Mouse (Mus musculus): ENCODE data around the gene Trak2. TPM values are rescaled to one million over a fixed set of nuclear protein-coding genes. Genes with fewer than 3 reads are reported as not detected.

Gene Trak2
- total and polyA plus RNA-seq, 3 experiments, result 11.4 to 107 (median 15.5) TPM

- Histone ChIP-seq H3K36me3 (ENCODE audit: control insufficient read depth in 1 of 2, insufficient read depth in 2 of 2, low read length in 2 of 2) (peaks cover 5 to 62% of the 10 kb centered on the region in 2 experiments; a peak in 3 of 4 replicates), H3K9me3 (replicated peaks; ENCODE audit: insufficient read depth, low read length) (no peaks in the 10 kb centered on the region), H3K4me1 (ENCODE audit: control insufficient read depth in 1 of 2, insufficient read depth in 2 of 2, low read length in 2 of 2) (peaks cover 46 to 49% of the 10 kb centered on the region in 2 experiments), H3K4me3 (ENCODE audit: control insufficient read depth in 1 of 2, insufficient read depth in 1 of 2, low read depth in 2 of 2, low read length in 2 of 2) (no peak overlapping the region), H3K9ac (ENCODE audit: control insufficient read depth, low read depth, low read length, poor library complexity, severe bottlenecking) (no peak overlapping the region), H3K27ac (ENCODE audit: control insufficient read depth, low read depth, low read length) (peak overlapping the region; percentile 60), H3K27me3 (ENCODE audit: control insufficient read depth in 1 of 2, insufficient read depth in 2 of 2, low read length in 2 of 2) (no peaks in the 10 kb centered on the region), H3K79me2 (ENCODE audit: control insufficient read depth, insufficient read depth, low read length, poor library complexity) (peaks cover 47% of the 10 kb centered on the region)
- TF ChIP-seq RCOR1 (IDR thresholded peaks at IDR 0.05; ENCODE audit: low read depth, low read length), result no peak
- peak; percentile 24 for DNase-seq (ENCODE audit: low read depth, low spot score)
Observed at GRCm38 (mm10) chr1:58962865-58963264, 10.4 kb downstream of the Trak2 start.

- Histone ChIP-seq H3K9ac (ENCODE audit: control insufficient read depth, low read depth, low read length, poor library complexity, severe bottlenecking) (no peak overlapping the region), H3K27ac (ENCODE audit: control insufficient read depth, low read depth, low read length) (peak overlapping the region; percentile 60), H3K4me1 (ENCODE audit: control insufficient read depth in 1 of 2, insufficient read depth in 2 of 2, low read length in 2 of 2) (peaks cover 46% of the 10 kb centered on the region in 2 experiments), H3K27me3 (ENCODE audit: control insufficient read depth in 1 of 2, insufficient read depth in 2 of 2, low read length in 2 of 2) (no peaks in the 10 kb centered on the region), H3K36me3 (ENCODE audit: control insufficient read depth in 1 of 2, insufficient read depth in 2 of 2, low read length in 2 of 2) (peaks cover 5 to 58% of the 10 kb centered on the region in 2 experiments; a peak in 3 of 4 replicates), H3K4me3 (ENCODE audit: control insufficient read depth in 1 of 2, insufficient read depth in 1 of 2, low read depth in 2 of 2, low read length in 2 of 2) (no peak overlapping the region), H3K79me2 (ENCODE audit: control insufficient read depth, insufficient read depth, low read length, poor library complexity) (peaks cover 46% of the 10 kb centered on the region), H3K9me3 (replicated peaks; ENCODE audit: insufficient read depth, low read length) (no peaks in the 10 kb centered on the region)
- peak; percentile 67 for DNase-seq (ENCODE audit: low read depth, low spot score)
- TF ChIP-seq JUND (IDR thresholded peaks at IDR 0.05; ENCODE audit: low read depth, low read length), result no peak
- TF ChIP-seq HCFC1 (IDR thresholded peaks at IDR 0.05; ENCODE audit: low read depth, low read length), result no peak
- TF ChIP-seq MYC (IDR thresholded peaks at IDR 0.05; ENCODE audit: low read depth, low read length), result peak; percentile 35; the same call in 1 of the 2 replicates
- no peak for TF ChIP-seq POLR2AphosphoS2 (IDR thresholded peaks at IDR 0.05; ENCODE audit: low read length)
- TF ChIP-seq TBP (IDR thresholded peaks at IDR 0.05; ENCODE audit: low read depth, low read length), result no peak
- peak; percentile 74 for TF ChIP-seq RCOR1 (IDR thresholded peaks at IDR 0.05; ENCODE audit: low read depth, low read length)
- peak; percentile 93 for TF ChIP-seq TCF12 (IDR thresholded peaks at IDR 0.05; ENCODE audit: low read depth, low read length)
- TF ChIP-seq NELFE (IDR thresholded peaks at IDR 0.05; ENCODE audit: low read depth, low read length), result no peak
- no peak for TF ChIP-seq ZKSCAN1 (IDR thresholded peaks at IDR 0.05; ENCODE audit: low read depth, low read length)
- peak; percentile 62 for TF ChIP-seq TAL1 (IDR thresholded peaks at IDR 0.05; ENCODE audit: low read length)
- TF ChIP-seq RAD21 (IDR thresholded peaks at IDR 0.05; ENCODE audit: low read depth, low read length), result no peak
- peak; percentile 25; the same call in 1 of the 2 replicates for TF ChIP-seq KAT2A (conservative IDR thresholded peaks at IDR 0.05; ENCODE audit: low read depth, low read length)
- TF ChIP-seq UBTF (IDR thresholded peaks at IDR 0.05; ENCODE audit: borderline replicate concordance, insufficient read depth, low read depth, low read length), result no peak
- no peak for TF ChIP-seq USF2 (IDR thresholded peaks at IDR 0.05; ENCODE audit: borderline replicate concordance in 1 of 2, insufficient read depth in 1 of 2, low read depth in 1 of 2, low read length in 2 of 2)
- TF ChIP-seq MEF2A (IDR thresholded peaks at IDR 0.05; ENCODE audit: extremely low read depth, insufficient replicate concordance, low read depth, low read length, poor library complexity, severe bottlenecking), result no peak
- peak; percentile 85 to 93 for TF ChIP-seq EP300 (IDR thresholded peaks at IDR 0.05; ENCODE audit: low read depth in 1 of 2, low read length in 2 of 2)
- TF ChIP-seq ETS1 (IDR thresholded peaks at IDR 0.05; ENCODE audit: low read depth, low read length), result peak; percentile 82
- TF ChIP-seq SMC3 (IDR thresholded peaks at IDR 0.05; ENCODE audit: low read depth, low read length), result no peak
- 0 out of 2 replicates have a peak, but pooled peaks have one; percentile 14 for TF ChIP-seq ZNF384 (IDR thresholded peaks at IDR 0.05; ENCODE audit: low read depth, low read length)
- no peak for TF ChIP-seq CTCF (IDR thresholded peaks at IDR 0.05 in 2 of 3, conservative IDR thresholded peaks at IDR 0.05 in 1 of 3; ENCODE audit: control insufficient read depth in 1 of 3, insufficient read depth in 1 of 3, low read depth in 2 of 3, low read length in 3 of 3, poor library complexity in 1 of 3, severe bottlenecking in 1 of 3)
- TF ChIP-seq MAX (IDR thresholded peaks at IDR 0.05; ENCODE audit: low read length), result peak; percentile 84
- TF ChIP-seq GATA1 (IDR thresholded peaks at IDR 0.05; ENCODE audit: low read depth, low read length), result peak; percentile 88
- no peak; the same call in 1 of the 2 replicates for TF ChIP-seq MAFK (IDR thresholded peaks at IDR 0.05; ENCODE audit: borderline replicate concordance, low read depth, low read length)
- TF ChIP-seq ZC3H11A (IDR thresholded peaks at IDR 0.05; ENCODE audit: low read depth, low read length), result no peak
- no peak for TF ChIP-seq ZMIZ1 (IDR thresholded peaks at IDR 0.05; ENCODE audit: low read depth, low read length)
- TF ChIP-seq USF1 (IDR thresholded peaks at IDR 0.05; ENCODE audit: low read depth, low read length), result no peak
- TF ChIP-seq MYB (IDR thresholded peaks at IDR 0.05; ENCODE audit: low read depth, low read length), result peak; percentile 72
- peak; percentile 57; the same call in 1 of the 2 replicates for TF ChIP-seq MAZ (IDR thresholded peaks at IDR 0.05; ENCODE audit: low read depth, low read length)
- TF ChIP-seq CHD1 (IDR thresholded peaks at IDR 0.05; ENCODE audit: low read depth, low read length), result no peak; the same call in 1 of the 2 replicates
- no peak for TF ChIP-seq NRF1 (IDR thresholded peaks at IDR 0.05; ENCODE audit: insufficient read depth, low read depth, low read length, poor library complexity, severe bottlenecking)
- TF ChIP-seq CHD2 (IDR thresholded peaks at IDR 0.05; ENCODE audit: low read length), result no peak
Observed at GRCm38 (mm10) chr1:58962418-58962817, 10.8 kb downstream of the Trak2 start.

Data from MEL (cell line).